Mouse (Mus musculus) embryonic facial prominence, embryonic 14.5 days (tissue): ENCODE measurements around the gene Suv39h2. TPM values are rescaled to one million over a fixed set of nuclear protein-coding genes. Genes with fewer than 3 reads are reported as not detected.

ENCODE experiments used
- ATAC-seq: fragments of 200-750 bp; cut with Nextera tagmentation; 2 replicates; pipeline ENCODE4 v1.8.0; 2017; ENCODE audit warnings: low read depth, moderate number of reproducible peaks, moderate TSS enrichment
- DNase-seq: peaks from one replicate; pipeline ENCODE4 v3.0.0-alpha.2; 2015; ENCODE audit warnings: low spot score
- H3K27ac ChIP-seq: fragments of 300-500 bp; sonication (generic); replicated peaks from 2 replicates; pipeline ENCODE4 v1.5.1; 2014; ENCODE audit warnings: low read depth, mild to moderate bottlenecking, low read length, moderate library complexity
- H3K27me3 ChIP-seq: fragments of 300-500 bp; sonication (generic); replicated peaks from 2 replicates; pipeline ENCODE4 v1.6.1; 2014; ENCODE audit warnings: low read length; ENCODE audit not compliant: control insufficient read depth, insufficient read depth
- H3K36me3 ChIP-seq: fragments of 300-500 bp; sonication (generic); 2 replicates; pipeline ENCODE4 v1.6.1; 2014; ENCODE audit warnings: low read length, mixed read lengths; ENCODE audit not compliant: control insufficient read depth, insufficient read depth
- H3K4me1 ChIP-seq: fragments of 300-500 bp; sonication (generic); 2 replicates; pipeline ENCODE4 v1.6.1; 2014; ENCODE audit warnings: antibody characterized with exemption, low read length; ENCODE audit not compliant: control insufficient read depth, insufficient read depth
- H3K4me2 ChIP-seq: fragments of 300-500 bp; sonication (generic); 2 replicates; pipeline ENCODE4 v1.6.1; 2014; ENCODE audit warnings: low read depth, mild to moderate bottlenecking, low read length, moderate library complexity, mixed read lengths
- H3K4me3 ChIP-seq: fragments of 300-500 bp; sonication (generic); 2 replicates; pipeline ENCODE4 v1.5.1; 2014; ENCODE audit warnings: low read depth, mild to moderate bottlenecking, low read length
- H3K9ac ChIP-seq: fragments of 300-500 bp; sonication (generic); 2 replicates; pipeline ENCODE4 v1.6.1; 2014; ENCODE audit warnings: low read depth, mild to moderate bottlenecking, low read length, moderate library complexity, mixed read lengths
- H3K9me3 ChIP-seq: fragments of 300-500 bp; sonication (generic); 2 replicates; pipeline ENCODE4 v1.6.1; 2016; ENCODE audit warnings: low read length; ENCODE audit not compliant: control insufficient read depth
- WGBS: fragments of 180-500 bp; shearing (Covaris S2); extraction: QIAGEN DNeasy Blood & Tissue Kit; methylation state at CpG from one replicate; pipeline ENCODE4 v1.1.7; 2014; 5-methylcytosine and 5-hydroxymethylcytosine counted together
- polyA plus RNA-seq: library from polyadenylated mRNA; unstranded; fragments of >200 nt; fragmentation: Nextera tagmentation; extraction: Ambion mirVana; gene quantifications from 2 replicates; pipeline ENCODE4 v1.2.1, GENCODE M21; 2014

Suv39h2 gene
- polyA plus RNA-seq, 1 experiment from 2014 or later = 14.4 TPM

DNA sequence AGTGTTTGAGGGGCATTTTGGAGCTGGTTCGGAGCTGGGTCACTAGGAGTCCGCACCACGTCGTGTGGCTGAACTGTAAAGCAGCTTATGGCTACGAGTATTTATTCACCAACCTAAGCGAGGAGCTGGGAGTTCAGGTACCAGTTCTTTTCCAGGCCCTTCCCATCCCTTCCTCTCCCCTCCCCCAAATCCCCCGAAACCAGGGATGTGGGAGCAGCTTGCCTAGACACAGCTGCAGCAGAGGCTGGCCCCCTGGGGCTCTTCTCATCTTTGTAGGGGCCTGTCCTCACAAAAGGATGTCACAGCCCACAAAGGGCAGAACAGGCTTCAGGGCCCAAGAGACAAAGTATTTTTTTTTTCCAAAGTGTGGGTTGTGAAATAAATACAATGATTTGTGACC, 36.9 kb downstream of the Suv39h2 start:
- 40% methylated on average over 7 of the region's 7 CpGs for WGBS
- ATAC-seq (no peak), DNase-seq (peak; percentile 19)
- H3K27ac ChIP-seq = no peak overlapping the region
- no peak overlapping the region for H3K9ac ChIP-seq
- H3K9me3 ChIP-seq = no peaks in the 10 kb centered on the region
- H3K36me3 ChIP-seq = 0 out of 2 replicates have a peak, but pooled peaks cover 2% of the 10 kb centered on the region
- H3K4me2 ChIP-seq = no peak overlapping the region
- no peaks in the 10 kb centered on the region for H3K4me1 ChIP-seq
- H3K4me3 ChIP-seq = no peak overlapping the region
- H3K27me3 ChIP-seq = no peaks in the 10 kb centered on the region

DNA sequence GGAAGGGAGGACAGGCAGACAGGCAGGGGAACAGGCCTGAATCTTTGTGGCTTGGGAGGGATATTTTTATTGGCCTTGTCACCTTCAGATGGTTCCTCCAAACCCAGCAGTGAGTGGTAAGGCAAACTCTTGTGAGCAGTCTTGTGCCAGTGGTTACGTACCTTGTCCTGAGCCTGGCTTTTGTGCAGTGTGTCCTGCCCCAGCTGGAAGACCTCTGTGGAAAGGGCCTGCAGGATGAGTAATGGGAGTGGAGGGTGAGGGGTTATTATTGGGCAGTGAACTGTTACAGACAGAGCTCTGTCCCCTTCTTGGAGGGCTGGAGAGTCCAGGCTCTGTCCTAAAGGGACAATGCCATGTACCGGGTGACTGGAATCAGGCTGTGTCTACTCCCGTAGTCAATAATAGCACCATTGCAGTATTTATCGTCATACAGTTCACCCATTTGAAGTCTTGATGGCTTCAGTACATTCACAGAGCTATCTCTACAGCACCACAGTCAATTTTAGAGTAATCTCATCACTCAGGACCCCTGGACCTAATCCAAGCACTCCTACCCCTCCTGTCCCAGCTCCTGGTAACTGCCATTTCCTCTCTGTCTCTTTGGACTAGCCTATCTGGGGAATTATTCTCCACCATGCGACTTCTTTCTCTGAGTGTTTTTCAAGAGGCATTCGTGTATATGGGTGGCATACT, 39.3 kb downstream of the Suv39h2 start:
- DNase-seq (no peak), ATAC-seq (no peak)
- Histone ChIP-seq H3K36me3 (no peaks in the 10 kb centered on the region), H3K9me3 (no peaks in the 10 kb centered on the region), H3K27ac (no peak overlapping the region), H3K4me2 (no peak overlapping the region), H3K4me1 (no peaks in the 10 kb centered on the region), H3K4me3 (no peak overlapping the region), H3K9ac (no peak overlapping the region), H3K27me3 (no peaks in the 10 kb centered on the region)
- WGBS = 88% methylated on average over 6 of the region's 6 CpGs

DNA sequence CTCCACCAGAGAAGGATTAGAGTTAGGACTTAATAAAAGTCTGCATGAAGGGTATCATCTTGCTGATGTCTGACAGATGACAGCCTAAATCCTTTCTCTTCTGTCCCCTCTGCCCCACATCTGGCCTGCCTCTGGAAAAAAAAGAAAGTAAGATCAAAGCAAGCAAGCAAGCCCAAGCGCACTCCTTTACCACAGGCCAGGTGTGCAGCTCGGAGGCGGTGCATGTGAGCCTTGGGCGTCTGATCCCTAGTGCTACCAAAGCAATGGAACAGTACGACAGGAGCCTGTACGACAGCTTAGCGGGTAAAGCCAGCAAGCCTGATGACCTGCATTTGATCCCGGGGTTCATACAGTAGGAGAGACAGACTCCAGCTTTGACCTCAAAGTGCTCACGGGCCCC, 43.9 kb downstream of the Suv39h2 start:
- DNase-seq = peak; percentile 48
- 58% methylated on average over 9 of the region's 9 CpGs for WGBS
- no peaks in the 10 kb centered on the region for H3K27me3 ChIP-seq
- H3K9ac ChIP-seq = no peak overlapping the region
- H3K4me3 ChIP-seq = no peak overlapping the region
- no peaks in the 10 kb centered on the region for H3K9me3 ChIP-seq
- no peaks in the 10 kb centered on the region for H3K36me3 ChIP-seq
- H3K4me1 ChIP-seq = no peaks in the 10 kb centered on the region
- H3K4me2 ChIP-seq = no peak overlapping the region
- H3K27ac ChIP-seq = no peak overlapping the region
- peak; percentile 75 for ATAC-seq

DNA sequence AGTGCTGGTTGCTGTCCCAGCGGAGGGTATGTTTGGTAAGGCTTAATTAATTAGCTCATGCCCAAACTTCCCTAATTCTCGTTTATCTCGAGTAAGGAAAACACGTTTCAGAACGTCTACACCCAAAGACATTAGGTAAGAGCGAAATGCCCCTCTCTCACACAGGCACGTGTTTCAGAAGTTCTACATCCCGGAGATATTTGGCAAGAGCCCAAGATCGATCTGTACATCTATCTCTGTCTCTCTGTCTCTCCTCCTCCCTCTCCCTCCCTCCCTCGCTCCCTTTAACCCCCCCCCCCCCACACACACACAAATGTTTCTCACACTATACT, 50.3 kb downstream of the Suv39h2 start:
- Histone ChIP-seq H3K9me3 (no peaks in the 10 kb centered on the region), H3K9ac (peak overlapping the region; percentile 63), H3K4me1 (0 out of 2 replicates have a peak, but pooled peaks cover 2% of the 10 kb centered on the region), H3K27me3 (no peaks in the 10 kb centered on the region), H3K27ac (no peak overlapping the region), H3K4me2 (peak overlapping the region; percentile 92), H3K36me3 (no peaks in the 10 kb centered on the region), H3K4me3 (peak overlapping the region; percentile 57)
- no peak for ATAC-seq
- DNase-seq = no peak
- WGBS = 7% methylated on average over 10 of the region's 10 CpGs

DNA sequence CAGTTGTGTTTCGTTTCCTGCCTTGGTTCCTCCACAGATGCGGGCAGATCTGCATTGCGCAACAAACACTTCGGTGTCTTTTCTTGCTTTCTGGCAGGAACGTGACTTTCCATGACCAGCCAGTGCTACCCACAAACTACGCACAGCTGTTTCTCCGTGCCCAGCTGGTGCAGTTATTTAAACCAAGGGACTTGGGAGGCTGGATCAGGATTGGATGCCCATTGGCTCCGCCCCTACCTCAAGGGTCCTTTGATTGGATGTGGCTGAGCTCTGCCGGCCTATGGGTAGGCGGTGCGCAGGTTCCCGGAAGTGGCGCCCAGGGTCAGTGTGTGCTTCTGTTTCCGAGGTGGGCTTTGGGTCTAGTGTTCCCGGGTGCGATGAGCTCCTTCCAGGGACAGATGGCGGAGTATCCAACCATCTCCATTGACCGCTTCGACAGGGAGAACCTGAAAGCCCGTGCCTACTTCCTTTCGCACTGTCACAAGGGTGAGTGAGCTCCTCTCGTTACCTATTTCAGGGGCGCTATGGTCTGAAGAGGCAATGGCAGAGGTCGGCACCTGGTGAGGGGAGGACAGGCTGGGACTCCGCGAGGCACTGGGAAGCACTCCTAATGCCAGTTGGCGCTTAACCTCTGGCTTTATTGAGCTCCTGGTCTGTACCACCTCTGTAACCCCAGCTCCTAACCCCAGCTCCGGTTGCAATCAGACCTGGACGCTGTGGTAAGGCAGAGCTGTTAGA, 50.8 kb downstream of the Suv39h2 start, which contains the start of gene Dclre1c:
Dclre1c (plus strand) TSS at position 291 of the 738 bp plus-strand sequence.
- DNase-seq = peak; percentile 97
- H3K9ac ChIP-seq = peak within 1 kb of the TSS; percentile 63
- H3K36me3 ChIP-seq = no peaks in the 10 kb centered on the region
- H3K4me3 ChIP-seq = peak within 1 kb of the TSS; percentile 57
- H3K27ac ChIP-seq = no peak within 1 kb of the TSS
- H3K4me1 ChIP-seq = 0 out of 2 replicates have a peak, but pooled peaks cover 2% of the 10 kb centered on the region
- peak; percentile 99 for ATAC-seq
- H3K27me3 ChIP-seq = no peaks in the 10 kb centered on the region
- H3K4me2 ChIP-seq = peak within 1 kb of the TSS; percentile 92
- WGBS = under 1% methylated on average over 29 of the region's 29 CpGs
- H3K9me3 ChIP-seq = no peaks in the 10 kb centered on the region

DNA sequence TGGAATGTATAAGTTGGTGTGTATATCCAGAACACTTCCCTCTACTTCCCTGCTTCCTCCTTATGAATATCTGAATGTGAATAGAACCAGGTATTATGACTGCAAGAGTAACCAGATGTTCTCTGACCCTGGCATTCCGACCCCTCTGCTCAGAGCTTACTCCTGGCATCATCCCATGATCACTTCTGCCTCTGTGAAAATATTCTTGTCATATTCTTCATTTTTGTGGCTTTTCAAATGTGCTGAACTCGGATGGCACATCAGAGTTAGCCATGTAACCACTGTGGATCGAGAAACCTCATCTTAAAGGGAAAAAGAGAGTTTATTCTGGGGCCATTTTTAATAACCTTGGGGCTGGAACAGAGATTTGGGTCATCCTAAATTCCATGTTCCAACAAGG, 52.3 kb downstream of the Suv39h2 start, which contains the start of gene Meig1:
Meig1 (minus strand) TSS at position 101 of the 400 bp plus-strand sequence.
- no peak within 1 kb of the TSS for H3K27ac ChIP-seq
- H3K4me1 ChIP-seq = 0 out of 2 replicates have a peak, but pooled peaks cover 2% of the 10 kb centered on the region
- no peaks in the 10 kb centered on the region for H3K9me3 ChIP-seq
- peak within 1 kb of the TSS; percentile 92; the same call in 1 of the 2 replicates for H3K4me2 ChIP-seq
- H3K4me3 ChIP-seq = no peak within 1 kb of the TSS
- H3K9ac ChIP-seq = no peak within 1 kb of the TSS
- WGBS = 69% methylated on average over 3 of the region's 3 CpGs
- DNase-seq (no peak), ATAC-seq (no peak)
- no peaks in the 10 kb centered on the region; the same call in 1 of the 2 replicates for H3K27me3 ChIP-seq
- no peaks in the 10 kb centered on the region for H3K36me3 ChIP-seq

DNA sequence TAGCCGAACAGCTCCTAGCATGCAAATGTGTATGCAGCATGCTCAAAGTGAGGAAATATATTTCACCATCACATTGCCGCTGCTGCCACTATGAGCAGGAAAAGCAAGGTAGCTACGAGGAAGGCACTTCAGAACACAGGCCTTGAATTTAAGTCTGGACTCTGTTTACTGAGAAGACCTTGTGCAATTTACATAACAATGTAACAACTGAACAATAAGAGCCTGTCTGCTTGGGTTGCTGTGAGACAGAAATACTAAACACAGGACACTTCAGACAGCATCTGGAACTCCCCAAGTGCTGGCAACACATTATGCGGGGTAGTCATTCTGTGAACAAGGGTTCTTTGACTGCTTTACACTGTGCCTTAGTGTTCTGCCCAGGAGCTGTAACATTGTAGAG, 54.7 kb downstream of the Suv39h2 start:
- H3K27me3 ChIP-seq = no peaks in the 10 kb centered on the region; the same call in 1 of the 2 replicates
- no peak for ATAC-seq
- no peak overlapping the region for H3K4me2 ChIP-seq
- no peaks in the 10 kb centered on the region for H3K9me3 ChIP-seq
- DNase-seq = no peak
- H3K9ac ChIP-seq = no peak overlapping the region
- 0 out of 2 replicates have a peak, but pooled peaks cover 2% of the 10 kb centered on the region for H3K4me1 ChIP-seq
- WGBS = 47% methylated on average over 4 of the region's 4 CpGs
- no peak overlapping the region for H3K27ac ChIP-seq
- no peaks in the 10 kb centered on the region for H3K36me3 ChIP-seq
- H3K4me3 ChIP-seq = no peak overlapping the region

DNA sequence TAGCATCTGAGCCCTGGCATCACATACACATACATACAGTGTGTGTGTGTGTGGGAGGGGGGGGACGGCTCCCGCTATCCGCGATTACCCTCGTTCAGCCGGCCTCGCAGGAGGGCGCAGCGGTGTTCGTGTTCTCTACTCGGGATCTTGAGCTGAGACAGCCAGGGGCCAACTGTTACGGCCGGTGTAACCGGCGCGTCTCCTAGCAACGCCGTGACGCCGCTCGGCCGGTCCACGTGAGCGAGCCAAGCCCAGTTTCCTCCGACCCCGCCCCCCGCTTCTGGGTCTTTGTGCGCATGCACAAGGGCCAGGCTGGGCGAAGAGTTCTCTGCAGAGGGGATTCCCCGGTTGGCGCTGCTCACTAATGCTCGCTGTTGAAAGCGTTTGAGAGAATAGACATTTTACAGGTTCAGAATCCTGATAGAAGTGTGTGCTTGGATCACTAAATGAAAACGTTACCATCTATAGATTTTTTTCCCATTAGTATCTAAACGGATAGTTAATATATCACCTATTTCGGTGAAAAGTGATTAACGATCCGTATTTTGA, 55.9 kb downstream of the Suv39h2 start:
- H3K4me2 ChIP-seq = peak overlapping the region; percentile 55
- ATAC-seq = peak; percentile 94
- peak; percentile 96 for DNase-seq
- 2% methylated on average over 38 of the region's 38 CpGs for WGBS
- peak overlapping the region; percentile 27 for H3K9ac ChIP-seq
- H3K4me3 ChIP-seq = peak overlapping the region; percentile 46
- no peaks in the 10 kb centered on the region; the same call in 1 of the 2 replicates for H3K27me3 ChIP-seq
- H3K9me3 ChIP-seq = no peaks in the 10 kb centered on the region
- no peaks in the 10 kb centered on the region for H3K4me1 ChIP-seq
- H3K36me3 ChIP-seq = no peaks in the 10 kb centered on the region
- H3K27ac ChIP-seq = no peak overlapping the region
